Mouse (Mus musculus) heart, postnatal 36 days (tissue): ENCODE results near the gene Atxn1l. TPM values are rescaled to one million over a fixed set of nuclear protein-coding genes. Genes with fewer than 3 reads are reported as not detected.

Source experiments
- DNase-seq, 2 experiments: peaks; one replicate each; pipeline ENCODE4 v3.0.0; 2021 to 2022
- intact Hi-C: fragments of 180-260 bp; cut with DNase I; formaldehyde crosslinking; loops from one replicate; pipeline ENCODE4 v1.15.1; 2025
- total RNA-seq, 2 experiments: library from RNA; stranded (reverse); gene quantifications; 2 replicates each; pipeline ENCODE4 v1.2.3; 2021

Gene Atxn1l
- total RNA-seq, 2 experiments from 2014 or later: 21.0 to 24.2 TPM

GRCm38 (mm10) chr8:109681535-109681934 lies 56.0 kb downstream of the Atxn1l start:
- intact Hi-C loops: no loop called here

More at GRCm38 (mm10) chr8:109681535-109681934, 56.0 kb downstream of the Atxn1l start:
- DNase-seq: no peak

Other genes starting within 250 kb of the Atxn1l start
- gene Pmfbp1, start 243.7 kb downstream of the Atxn1l start, total RNA-seq: not detected
- 10 to 100 TPM; 12.3 to 12.6 TPM for gene Dhx38, start 171.9 kb downstream of the Atxn1l start, total RNA-seq
- 1 to 10 TPM; 4.2 to 4.8 TPM for gene Txnl4b, start 171.8 kb downstream of the Atxn1l start, total RNA-seq
- gene Hp, start 158.6 kb downstream of the Atxn1l start, total RNA-seq: 1 to 10 TPM; 4.2 to 6.4 TPM
- gene Dhodh, start 129.1 kb downstream of the Atxn1l start, total RNA-seq: 10 to 100 TPM; 16.1 to 17.0 TPM
- not detected for gene Pkd1l3, start 123.2 kb downstream of the Atxn1l start, total RNA-seq
- gene Ist1, start 44.5 kb downstream of the Atxn1l start, total RNA-seq: 10 to 100 TPM; 40.5 to 42.8 TPM
- 1 to 10 TPM; 6.9 TPM for gene Zfp821, start 32.2 kb downstream of the Atxn1l start, total RNA-seq
- gene Ap1g1, start 40.8 kb upstream of the Atxn1l start, total RNA-seq: 10 to 100 TPM; 37.7 to 38.9 TPM
- gene Phlpp2, start 130.8 kb upstream of the Atxn1l start, total RNA-seq: 1 to 10 TPM; 4.8 to 5.5 TPM
- under 1 TPM; 0.14 to 0.19 TPM for gene Marveld3, start 224.5 kb upstream of the Atxn1l start, total RNA-seq